Mouse (Mus musculus): Measurements from ENCODE around the gene Cyth3.

GRCm38 (mm10) chr5:143639810-143640209 is 17.6 kb downstream of the Cyth3 start:
- TF ChIP-seq CTCF (IDR thresholded peaks at IDR 0.05; ENCODE audit: low read depth, low read length) (no peak), TAL1 (conservative IDR thresholded peaks at IDR 0.05; ENCODE audit: low read depth, low read length) (peak; percentile 83), GATA2 (IDR thresholded peaks at IDR 0.05; ENCODE audit: borderline replicate concordance, low read depth, low read length) (no peak), GATA1 (IDR thresholded peaks at IDR 0.05; ENCODE audit: borderline replicate concordance, low read length) (no peak), POLR2AphosphoS5 (IDR thresholded peaks at IDR 0.05; ENCODE audit: insufficient replicate concordance, low read depth, low read length) (no peak)
